Mouse (Mus musculus): ENCODE data around the gene Kprp. TPM values are rescaled to one million over a fixed set of nuclear protein-coding genes. Genes with fewer than 3 reads are reported as not detected.

The Kprp gene
- polyA plus RNA-seq (2017; shearing (Covaris generic)), result not detected

DNA sequence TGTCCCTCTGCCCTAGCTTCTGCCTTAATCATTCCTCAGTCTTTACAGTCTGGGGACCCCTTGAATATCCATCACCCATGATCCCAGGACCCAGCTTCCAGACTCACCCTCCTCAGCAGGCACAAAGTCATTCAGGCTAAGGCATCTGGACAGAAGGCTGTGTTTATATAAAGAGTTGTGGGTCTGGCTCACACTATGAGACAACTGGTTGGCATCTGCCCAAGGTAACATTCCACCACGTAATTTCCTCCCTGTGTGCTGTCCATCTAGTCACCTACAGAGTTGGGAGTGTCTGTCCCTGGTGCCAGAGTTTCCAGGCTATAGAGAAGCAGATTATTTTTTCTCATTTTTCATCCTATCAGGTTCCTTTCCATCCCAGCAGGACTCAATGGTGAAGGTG, at the start of gene Kprp:
Gene Kprp (minus strand): TSS at position 140 of the 400 bp plus-strand sequence.

DNA sequence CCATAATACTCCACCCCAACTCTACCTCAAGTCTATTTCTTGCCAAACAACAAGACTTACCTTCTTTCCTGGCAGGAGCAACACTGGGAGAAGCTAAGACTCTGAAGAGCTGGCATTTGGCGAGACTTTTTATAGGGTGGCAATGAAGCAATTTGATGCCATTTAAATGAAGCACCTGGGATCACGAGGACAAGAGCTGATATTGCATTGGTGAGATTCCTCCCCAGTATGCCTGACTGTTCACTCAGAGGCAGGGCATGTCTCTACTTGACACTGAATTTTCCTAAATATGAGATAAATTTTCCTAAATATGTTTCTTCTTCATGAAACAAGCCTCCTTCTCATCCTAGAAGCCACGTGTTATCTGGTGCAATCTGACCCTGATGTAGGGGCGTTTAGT, 43.1 kb upstream of the Kprp start, which contains the start of gene 2310050C09Rik:
Gene 2310050C09Rik (minus strand): TSS at position 101 of the 400 bp plus-strand sequence.

DNA sequence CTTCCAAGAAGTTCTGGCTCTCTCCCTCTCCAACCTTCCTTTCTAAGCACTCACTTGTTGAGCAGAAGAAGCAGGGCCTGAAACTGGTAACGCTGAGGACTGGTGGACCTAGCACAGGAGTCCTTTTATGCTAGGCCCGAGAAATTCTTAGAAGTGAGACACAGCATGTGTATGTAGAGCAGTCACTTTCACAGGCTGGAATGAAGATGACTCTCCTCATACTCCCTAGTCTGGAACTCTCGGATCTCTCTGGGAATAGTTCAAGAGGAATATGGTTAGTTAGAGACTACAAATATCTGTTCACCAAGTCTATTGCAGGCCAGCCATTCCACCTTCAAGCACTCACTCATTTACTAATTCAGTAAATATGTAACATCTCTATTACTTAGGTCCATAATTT, 24.1 kb upstream of the Kprp start, which contains the start of gene Lce1l:
Gene Lce1l (minus strand): TSS at position 101 of the 400 bp plus-strand sequence.

GRCm38 (mm10) chr3:92807791-92808190, 19.3 kb downstream of the Kprp start, which contains the start of gene Lce1k:
Gene Lce1k, minus strand, starts transcription at chr3:92807891.

GRCm38 (mm10) chr3:92790414-92790813, 36.6 kb downstream of the Kprp start, which contains the start of gene Lce1j:
Gene Lce1j, minus strand, starts transcription at chr3:92790514.

DNA sequence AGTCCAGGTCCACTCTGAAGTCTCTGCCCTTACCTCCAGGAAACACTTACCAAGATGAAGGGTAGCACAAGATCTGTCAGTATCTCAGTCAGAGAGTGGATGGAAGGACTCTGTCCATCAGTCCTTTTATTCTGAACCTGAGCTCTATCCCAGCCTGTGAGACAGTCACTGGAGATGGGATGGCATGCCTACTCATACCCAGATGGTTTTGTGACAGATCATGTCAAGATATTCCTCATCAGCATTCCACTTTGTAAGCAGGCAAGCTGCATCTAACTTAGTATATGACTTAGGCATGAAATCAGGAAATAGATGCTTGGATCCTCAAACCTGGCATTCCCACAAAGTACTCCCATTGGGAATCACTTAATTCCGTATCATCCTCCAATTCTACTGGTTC, 48.2 kb downstream of the Kprp start, which contains the start of gene Lce1i:
Gene Lce1i (minus strand): TSS at position 101 of the 400 bp plus-strand sequence.

Other genes starting within 250 kb of the Kprp start
- not detected for gene Smcp, start 238.2 kb downstream of the Kprp start, polyA plus RNA-seq (2017; shearing (Covaris generic))
- not detected for gene 2210017I01Rik, start 219.8 kb downstream of the Kprp start, polyA plus RNA-seq (2017; shearing (Covaris generic))
- gene Lce6a, start 205.6 kb downstream of the Kprp start, polyA plus RNA-seq (2017; shearing (Covaris generic)), result not detected
- not detected for gene Lce1a1, start 178.9 kb downstream of the Kprp start, polyA plus RNA-seq (2017; shearing (Covaris generic))
- gene Lce1b, start 170.3 kb downstream of the Kprp start, polyA plus RNA-seq (2017; shearing (Covaris generic)), result not detected
- gene Lce1a2, start 156.9 kb downstream of the Kprp start, polyA plus RNA-seq (2017; shearing (Covaris generic)), result not detected
- gene Lce1c, start 148.0 kb downstream of the Kprp start, polyA plus RNA-seq (2017; shearing (Covaris generic)), result not detected
- gene Lce1d, start 140.0 kb downstream of the Kprp start, polyA plus RNA-seq (2017; shearing (Covaris generic)), result not detected
- gene Lce1e, start 118.2 kb downstream of the Kprp start, polyA plus RNA-seq (2017; shearing (Covaris generic)), result not detected
- not detected for gene Lce1f, start 106.9 kb downstream of the Kprp start, polyA plus RNA-seq (2017; shearing (Covaris generic))
- not detected for gene Gm38119, start 88.2 kb downstream of the Kprp start, polyA plus RNA-seq (2017; shearing (Covaris generic))
- gene Lce1g, start 74.9 kb downstream of the Kprp start, polyA plus RNA-seq (2017; shearing (Covaris generic)), result not detected
- gene Lce1h, start 62.2 kb downstream of the Kprp start, polyA plus RNA-seq (2017; shearing (Covaris generic)), result not detected
- not detected for gene Lce1i, start 48.3 kb downstream of the Kprp start, polyA plus RNA-seq (2017; shearing (Covaris generic))
- not detected for gene Lce1j, start 36.7 kb downstream of the Kprp start, polyA plus RNA-seq (2017; shearing (Covaris generic))
- not detected for gene Lce1k, start 19.4 kb downstream of the Kprp start, polyA plus RNA-seq (2017; shearing (Covaris generic))
- gene Lce1l, start 24.0 kb upstream of the Kprp start, polyA plus RNA-seq (2017; shearing (Covaris generic)), result not detected
- gene 2310050C09Rik, start 43.0 kb upstream of the Kprp start, polyA plus RNA-seq (2017; shearing (Covaris generic)), result not detected
- not detected for gene Lce3a, start 99.0 kb upstream of the Kprp start, polyA plus RNA-seq (2017; shearing (Covaris generic))
- not detected for gene Lce3b, start 105.7 kb upstream of the Kprp start, polyA plus RNA-seq (2017; shearing (Covaris generic))
- gene Lce3c, start 117.2 kb upstream of the Kprp start, polyA plus RNA-seq (2017; shearing (Covaris generic)), result not detected
- gene Lce3d, start 130.1 kb upstream of the Kprp start, polyA plus RNA-seq (2017; shearing (Covaris generic)), result not detected
- gene Lce3e, start 139.8 kb upstream of the Kprp start, polyA plus RNA-seq (2017; shearing (Covaris generic)), result not detected
- not detected for gene Lce3f, start 165.0 kb upstream of the Kprp start, polyA plus RNA-seq (2017; shearing (Covaris generic))
- not detected for gene Crct1, start 188.4 kb upstream of the Kprp start, polyA plus RNA-seq (2017; shearing (Covaris generic))
- gene Lce1m, start 191.8 kb upstream of the Kprp start, polyA plus RNA-seq (2017; shearing (Covaris generic)), result not detected
- 1 to 10 TPM in 1 of 2 experiments, not detected in 1; 1.6 TPM for gene Gm4858, start 241.6 kb upstream of the Kprp start, polyA plus RNA-seq (2017; shearing (Covaris generic))

All from activated CD4-positive, CD25-positive, alpha-beta regulatory T cell (primary cell).